Mouse (Mus musculus) cerebellum, postnatal 25 days (tissue): ENCODE results near the gene Zfp398.
"Not testable (repeated sequence)": the region's sequence is repeated elsewhere in the genome, so short reads cannot be mapped to it uniquely, and the experiment has no call there.

ENCODE experiments used
- DNase-seq, 2 experiments: peaks; one replicate each; pipeline ENCODE4 v3.0.0; 2021; ENCODE audit warnings: mixed read lengths in 2 of 2

The Zfp398 gene

DNA sequence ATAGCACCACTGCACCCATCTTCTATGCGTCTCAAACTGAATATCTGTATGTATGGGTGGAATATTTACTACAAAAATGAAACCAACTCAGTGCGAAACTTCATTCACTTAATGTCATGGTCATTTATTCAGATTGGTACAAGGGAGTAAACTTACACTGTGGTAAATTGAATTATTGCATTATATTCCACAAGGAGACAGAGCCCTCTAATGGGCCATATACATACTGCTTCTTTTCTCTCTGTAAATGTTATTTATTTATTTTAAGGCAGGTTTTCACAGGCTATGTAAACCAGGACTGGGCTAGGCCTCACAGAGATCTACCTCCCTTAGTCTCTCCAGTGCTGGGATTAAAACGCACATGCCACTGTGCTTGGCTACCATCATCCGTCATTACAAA is 8.0 kb upstream of the Zfp398 start:
- no peak for DNase-seq

DNA sequence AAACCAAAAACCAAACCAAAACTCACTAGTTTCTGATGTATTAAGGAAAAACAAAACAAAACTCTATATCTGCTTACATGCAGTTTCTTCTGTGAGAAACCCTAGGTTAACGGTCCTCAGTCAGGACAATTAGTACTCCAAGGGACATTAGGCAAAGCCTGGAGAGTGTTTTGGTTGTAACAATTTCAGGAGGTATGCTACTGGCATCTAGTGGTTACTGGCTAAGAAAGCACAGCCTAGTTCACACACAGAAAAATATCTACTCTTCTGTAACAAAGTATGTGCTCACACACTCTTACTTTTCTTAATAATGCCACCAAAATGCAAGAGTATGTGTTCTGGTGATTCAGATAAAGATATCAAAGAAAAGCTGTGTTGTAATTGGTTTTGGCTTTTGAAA is 6.5 kb upstream of the Zfp398 start:
- no peak for DNase-seq

DNA sequence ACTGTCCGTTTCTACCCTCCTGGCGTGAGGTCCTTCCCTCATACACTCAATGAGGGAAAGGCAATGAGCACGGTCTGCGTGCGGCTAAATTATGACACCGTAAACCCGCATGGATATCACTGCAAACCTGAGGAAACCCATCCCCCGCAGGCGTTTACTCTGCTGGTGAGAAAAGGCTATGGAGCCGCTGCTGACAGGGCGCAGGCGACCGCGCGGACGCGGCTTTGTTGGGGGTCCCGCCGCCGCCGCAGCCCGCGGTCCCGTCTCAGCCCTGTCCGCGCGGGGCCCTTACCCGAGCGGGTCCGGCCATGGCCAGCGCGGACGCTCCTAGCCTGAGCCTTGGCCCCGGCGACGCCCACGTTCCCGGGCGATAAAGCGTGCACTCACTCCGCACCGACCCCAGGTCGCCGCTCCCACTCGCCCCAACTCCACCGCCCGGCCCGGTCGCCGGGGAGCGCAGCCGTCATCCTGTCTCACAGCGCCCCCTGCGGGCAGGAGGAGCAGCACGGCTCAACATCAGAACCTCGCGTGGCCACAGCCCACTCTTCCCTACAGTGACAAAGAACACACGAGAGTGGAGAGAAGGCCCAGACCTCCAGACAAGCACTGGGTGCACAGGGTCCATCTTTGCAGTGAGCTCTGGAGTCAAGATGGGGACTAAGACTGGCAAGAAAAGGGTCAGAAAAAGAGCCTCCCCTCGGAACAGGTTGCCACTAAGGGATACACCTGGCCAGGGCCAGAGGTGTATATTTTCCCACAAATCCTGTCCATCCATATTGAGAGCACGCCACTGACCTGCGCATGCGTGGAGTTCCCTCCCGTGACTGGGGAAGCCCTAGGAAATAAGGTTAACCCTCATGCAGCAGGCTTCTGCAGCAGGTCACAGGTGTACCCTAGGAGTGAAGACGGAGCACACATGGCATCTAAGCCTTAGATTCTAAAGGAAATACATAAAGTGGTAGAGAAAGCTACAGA is 5.1 kb upstream of the Zfp398 start, which contains the start of gene Zfp786:
Gene Zfp786, minus strand, starts transcription at position 764 of the 975 bp plus-strand sequence.
- peak; percentile 98 to 99 for DNase-seq

DNA sequence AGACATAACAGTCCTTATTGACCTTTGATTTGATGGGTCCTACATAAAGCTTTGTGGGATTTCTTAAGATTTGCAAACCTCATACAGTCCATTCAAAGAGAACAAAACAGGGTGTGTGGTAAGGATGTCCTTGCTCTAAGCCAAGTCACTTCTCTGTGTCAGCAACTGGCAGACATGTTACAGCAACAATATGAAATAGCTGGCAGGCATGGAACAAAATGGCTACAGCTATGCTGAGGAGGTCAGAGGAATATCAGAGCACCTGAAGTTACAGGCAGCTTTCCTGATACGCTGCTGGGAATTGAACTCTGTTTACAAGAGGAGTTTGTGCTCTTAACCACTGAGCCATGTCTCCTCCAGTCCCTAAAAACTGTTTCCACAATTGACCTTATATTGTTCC is 3.2 kb upstream of the Zfp398 start:
- no peak for DNase-seq

DNA sequence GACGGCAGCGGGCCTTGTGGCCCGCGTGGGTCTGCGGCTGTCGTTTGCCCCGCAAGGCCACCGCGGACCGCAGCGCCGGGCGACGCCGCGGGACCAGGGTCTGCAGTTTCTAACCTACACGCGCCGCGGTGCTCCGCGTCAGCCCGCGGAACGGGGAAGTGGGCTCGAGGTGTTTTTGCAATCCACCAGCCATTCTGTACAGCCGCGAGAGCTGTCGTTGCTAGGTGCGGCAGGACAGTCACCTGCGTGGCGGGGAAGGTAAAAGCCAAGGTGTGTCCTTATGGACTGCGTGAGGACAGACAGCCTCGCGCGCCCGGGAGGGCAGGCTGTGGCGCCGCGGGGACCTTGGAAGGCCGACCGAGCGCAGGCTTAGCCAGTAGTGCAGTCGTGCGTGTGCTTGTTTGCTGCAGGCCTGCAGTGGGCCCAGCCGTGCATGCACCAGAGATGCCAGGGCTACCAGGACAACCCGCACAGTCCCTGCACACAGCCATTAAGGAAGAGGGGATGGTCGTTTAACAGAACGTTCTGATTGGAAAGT is 592 bp downstream of the Zfp398 start:
- DNase-seq: peak; percentile 82

DNA sequence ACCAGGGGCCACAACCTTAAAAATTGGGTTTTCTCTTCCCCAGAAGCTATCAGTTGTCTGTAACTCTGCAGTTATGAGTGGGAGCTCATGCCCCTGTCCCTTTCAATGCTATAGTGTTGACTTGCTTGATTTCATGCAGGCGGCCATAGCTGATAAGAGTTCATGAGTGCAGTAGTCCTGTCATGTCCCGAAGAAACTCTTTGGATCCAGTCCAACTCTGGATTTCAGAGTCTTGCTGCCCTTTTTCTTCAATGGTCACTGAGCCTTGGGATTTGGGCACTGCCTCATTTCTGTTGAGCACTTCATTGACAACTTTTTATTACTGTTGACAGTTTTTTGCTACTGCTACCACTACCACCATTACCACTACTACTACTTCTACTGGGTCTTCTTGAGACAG is 2.2 kb downstream of the Zfp398 start:
- no peak for DNase-seq

DNA sequence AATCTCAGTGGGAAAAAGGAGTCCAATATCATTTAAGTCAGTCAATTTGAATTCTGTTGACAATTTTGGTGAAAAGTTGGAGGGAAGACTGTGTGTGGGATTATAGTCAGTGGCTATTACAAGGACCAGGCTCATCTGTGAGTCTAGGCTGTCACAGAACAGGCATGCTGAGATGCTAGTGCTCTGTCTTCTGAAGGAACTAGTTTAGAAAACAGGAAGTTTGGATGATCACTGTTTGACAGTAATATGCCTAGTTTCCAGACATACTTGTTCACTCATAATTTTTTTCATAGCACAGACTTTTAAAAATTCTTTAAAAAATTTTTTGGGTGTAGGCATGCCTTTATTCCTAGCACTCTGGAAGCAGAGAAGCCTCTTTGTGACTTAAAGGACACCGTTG is 5.6 kb downstream of the Zfp398 start:
- DNase-seq: no peak

DNA sequence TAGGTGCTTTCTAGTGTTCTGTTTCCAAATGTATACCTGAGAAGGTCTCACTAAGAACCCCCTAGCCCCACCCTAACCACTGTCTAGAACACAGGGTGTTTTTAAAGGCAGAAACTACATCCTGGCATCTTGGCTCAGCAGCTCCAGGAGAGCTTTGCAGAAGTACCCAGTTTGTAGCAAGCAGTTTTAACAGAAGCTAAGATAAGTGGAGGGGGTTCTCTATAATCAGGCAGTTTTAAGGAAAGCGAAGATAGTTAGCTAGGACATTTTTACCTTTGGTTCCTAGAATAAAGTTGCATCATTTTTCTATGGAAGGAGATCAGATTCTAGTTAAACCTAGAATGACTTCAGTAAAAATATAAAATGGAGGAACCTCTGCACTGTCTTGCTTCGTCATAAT is 6.4 kb downstream of the Zfp398 start:
- DNase-seq: no peak

DNA sequence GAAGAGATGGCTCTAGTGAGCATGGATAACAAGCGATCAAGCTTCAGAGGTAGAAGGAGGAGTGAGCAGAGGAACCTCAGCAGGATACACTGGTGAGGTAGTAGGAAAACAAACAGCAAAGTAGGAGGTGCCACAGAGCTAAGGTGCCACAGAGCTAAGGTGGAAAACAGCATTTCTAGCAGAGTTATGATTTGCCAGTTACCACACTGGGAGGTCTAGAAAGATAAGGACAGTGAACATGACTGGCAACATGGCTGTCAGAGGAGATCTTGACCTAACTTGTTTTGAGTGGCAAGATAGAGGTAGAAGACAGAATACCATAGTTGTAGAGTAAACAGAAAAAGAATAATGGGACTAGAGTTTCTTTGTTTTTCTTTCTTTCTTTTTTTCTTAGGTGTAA is 6.9 kb downstream of the Zfp398 start:
- DNase-seq: no peak

DNA sequence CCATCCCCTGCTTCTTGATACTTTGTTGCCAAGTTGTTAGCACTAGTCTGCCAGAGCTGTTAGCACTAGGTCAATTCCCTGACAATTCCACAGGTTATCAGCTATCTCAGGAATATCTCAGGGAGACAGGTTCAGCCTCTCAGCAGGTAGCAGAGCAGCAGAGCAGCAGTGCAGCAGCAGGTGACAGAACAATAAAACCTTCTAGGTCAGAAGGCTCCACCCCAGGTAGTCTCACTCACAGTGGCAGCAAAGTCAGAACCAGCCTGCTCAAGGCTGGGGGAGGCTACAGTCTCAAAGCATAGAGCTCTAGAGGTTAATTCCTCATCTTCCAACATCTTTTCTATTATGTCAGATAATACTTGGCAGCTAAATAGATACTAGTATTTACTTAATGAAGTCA is 10.3 kb downstream of the Zfp398 start:
- DNase-seq: no peak

DNA sequence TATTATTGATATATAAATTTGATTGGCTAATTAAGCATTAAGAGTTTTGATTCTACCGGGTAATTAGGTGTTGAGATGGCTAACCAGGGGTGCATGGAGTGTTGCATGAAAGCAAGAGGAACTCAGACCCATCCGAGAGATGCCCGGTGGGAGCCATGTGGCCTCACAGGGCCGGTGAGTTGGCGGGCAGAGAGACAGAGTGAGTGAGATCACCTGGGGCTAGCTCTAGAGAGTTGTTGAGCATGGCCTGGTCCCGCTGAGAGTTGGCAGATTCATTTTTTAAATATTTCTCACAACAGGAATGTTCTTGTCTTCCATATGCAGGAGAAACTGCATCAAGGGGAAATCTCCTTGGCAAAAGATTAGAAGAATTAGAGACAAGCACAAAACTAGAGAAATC is 21.8 kb downstream of the Zfp398 start:
- peak; percentile 31 to 51 for DNase-seq

DNA sequence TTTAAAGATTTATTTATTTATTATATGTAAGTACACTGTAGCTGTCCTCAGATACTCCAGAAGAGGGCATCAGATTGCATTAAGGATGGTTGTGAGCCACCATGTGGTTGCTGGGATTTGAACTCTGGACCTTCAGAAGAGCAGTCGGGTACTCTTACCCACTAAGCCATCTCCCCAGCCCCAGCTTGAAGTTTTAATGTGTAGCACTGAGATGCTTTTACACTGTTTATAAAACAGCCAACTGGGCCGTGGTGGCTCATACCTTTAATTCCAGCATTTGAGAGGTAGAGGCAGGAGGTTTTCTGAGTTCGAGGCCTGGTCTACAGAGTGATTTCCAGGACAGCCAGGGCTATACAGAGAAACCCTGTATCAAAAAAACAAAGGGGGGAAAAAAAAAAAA is 22.3 kb downstream of the Zfp398 start:
- DNase-seq: not testable (repeated sequence)

DNA sequence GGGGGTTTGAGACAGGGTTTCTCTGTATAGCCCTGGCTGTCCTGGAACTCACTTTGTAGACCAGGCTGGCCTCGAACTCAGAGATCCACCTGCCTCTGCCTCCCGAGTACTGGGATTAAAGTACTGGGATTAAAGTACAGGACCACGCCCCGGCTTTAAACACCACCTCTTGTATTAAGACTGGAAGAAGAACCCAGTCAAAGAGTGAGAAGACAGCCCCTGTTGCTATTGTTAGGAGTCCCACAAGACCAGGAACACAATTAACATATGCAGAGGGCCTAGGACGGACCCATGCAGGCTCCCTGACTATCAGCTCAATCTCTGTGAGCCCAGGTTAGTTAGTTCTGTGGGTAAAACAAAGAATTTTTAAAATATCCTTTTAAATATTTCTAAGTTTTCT is 36.8 kb downstream of the Zfp398 start:
- no peak for DNase-seq

DNA sequence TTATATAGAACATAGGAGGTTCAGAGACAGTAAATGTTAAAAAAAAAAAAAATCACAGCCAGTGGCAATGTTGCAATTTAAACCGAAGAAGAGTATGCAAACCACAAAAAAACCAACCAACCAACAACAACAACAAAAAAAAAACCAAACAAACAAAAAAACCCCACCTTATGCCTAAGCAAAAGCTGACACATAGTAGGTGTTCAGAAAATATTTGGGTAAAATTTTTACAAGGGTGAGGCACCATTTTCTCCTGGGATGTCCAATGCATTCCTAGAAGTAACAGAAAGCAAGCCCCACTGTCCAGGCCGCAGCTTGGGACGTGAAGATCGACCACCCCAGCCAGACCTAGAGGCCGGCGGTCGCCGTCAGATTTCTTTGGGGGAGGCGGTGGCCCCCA is 41.6 kb downstream of the Zfp398 start, which contains the start of gene Zfp282:
Gene Zfp282, plus strand, starts transcription at position 147 of the 400 bp plus-strand sequence.
- no peak for DNase-seq

DNA sequence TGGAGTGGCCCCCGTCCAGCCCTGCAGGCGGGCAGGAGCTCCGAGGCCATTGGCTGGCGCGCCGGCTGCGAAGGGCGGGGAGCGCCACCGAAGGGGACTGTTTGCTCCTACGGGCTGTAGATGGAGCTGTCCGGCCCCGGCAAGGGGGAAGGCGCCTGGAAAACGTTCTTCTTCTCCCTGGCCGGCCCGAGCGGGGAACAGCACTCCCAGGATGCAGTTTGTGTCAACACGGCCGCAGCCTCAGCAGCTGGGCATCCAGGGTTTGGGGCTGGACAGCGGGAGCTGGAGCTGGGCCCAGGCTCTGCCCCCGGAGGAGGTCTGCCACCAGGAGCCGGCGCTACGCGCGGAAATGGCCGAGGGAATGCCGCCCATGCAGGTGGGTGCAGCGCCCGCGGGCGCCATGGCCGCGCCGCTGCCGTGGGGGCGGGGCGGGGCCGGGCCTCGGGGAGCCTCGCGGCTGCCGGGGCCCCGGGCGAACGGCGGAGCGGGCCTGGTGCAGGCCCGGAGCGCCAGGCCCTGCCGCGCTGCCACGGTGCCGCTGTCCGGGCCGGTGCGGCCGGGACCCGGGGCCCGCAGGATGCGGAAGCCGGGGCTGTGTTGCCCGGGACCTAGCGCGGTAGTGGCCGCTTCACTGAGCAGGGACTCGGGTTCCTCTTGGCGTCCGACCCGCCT is 42.1 kb downstream of the Zfp398 start:
- DNase-seq: peak; percentile 95 to 96

DNA sequence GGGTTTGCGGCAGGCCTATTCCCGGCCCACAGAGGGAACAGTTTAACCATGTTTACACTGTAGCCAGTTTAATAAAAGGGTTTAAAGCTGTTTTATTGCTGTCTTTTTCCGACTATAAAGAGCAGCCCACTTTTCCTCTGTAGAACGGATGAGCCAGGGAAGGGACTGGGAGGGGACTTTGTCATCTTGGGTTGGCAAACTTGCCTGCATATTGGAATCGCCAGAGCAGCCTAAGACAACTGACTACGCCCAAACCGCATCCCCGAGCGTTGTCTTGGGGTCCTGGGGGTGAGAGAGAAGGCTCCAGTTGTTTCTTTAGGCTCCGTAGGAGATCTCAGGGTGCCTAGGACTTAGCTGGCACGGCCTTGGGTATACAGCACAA is 42.7 kb downstream of the Zfp398 start:
- DNase-seq: no peak

DNA sequence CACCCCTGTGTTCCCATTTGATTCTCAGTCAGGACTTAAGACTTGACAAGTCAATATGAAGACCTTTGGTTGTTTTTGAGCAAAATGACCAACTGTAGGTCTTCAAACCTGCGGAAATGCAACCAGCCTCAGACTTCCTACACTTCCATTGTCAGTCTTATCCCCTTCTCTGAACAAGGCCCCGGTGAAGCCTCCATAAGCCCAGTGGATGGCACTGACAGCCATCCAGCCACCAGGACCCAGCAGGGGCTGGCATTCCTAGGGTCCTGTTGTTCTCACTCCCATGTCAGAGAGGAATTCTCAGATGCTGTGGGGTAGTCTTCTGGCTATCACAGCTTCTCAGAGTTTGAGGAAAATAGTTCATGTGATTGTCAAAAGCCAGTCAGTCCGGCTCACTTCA is 43.1 kb downstream of the Zfp398 start:
- DNase-seq: no peak

DNA sequence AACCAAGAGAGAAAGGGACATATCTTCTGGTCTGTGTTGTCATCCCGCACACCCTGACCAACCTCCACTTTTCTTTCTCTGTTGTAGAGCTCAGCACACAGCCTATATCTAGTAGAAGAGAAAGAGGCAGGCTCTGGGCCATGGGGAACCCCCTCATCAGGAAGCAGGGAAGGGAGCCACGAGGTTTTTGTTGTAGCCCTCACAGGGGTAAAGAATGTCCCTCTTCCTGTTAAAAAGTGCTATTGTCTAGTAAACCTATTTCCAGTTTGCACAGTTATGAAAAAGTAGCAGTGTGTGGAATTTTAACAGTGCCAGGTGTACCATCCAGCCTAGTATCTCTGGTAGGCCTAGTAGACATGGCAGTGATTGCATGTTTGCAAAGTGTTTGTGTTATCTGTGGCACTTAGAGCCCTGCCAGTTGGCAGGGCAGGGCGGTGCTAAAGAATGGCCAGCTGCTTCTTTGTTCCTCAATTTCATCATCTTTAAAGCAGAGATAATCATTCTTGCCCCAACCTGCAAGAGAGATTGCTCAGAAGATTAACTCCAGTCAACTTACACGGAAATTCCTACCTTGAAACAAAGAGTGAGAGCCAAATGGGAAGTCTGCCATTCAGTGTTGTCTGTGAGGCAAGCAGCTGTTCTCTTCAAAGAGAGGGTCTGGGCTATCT is 43.7 kb downstream of the Zfp398 start:
- DNase-seq: no peak

DNA sequence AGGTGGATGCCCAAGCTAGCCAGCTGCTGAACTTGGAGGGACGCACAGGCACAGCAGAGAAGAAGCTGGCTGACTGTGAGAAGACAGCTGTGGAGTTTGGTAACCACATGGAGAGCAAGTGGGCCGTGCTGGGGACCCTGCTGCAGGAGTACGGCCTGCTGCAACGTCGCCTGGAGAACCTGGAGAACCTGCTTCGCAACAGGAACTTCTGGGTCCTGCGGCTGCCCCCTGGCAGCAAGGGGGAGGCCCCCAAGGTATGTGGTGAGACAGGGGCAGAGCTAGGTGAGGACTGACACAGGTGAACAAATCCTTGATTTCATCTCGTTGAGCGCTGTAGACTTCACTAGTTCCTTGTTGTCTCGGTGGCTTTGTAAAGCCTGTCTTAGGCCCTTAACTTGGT is 44.7 kb downstream of the Zfp398 start:
- DNase-seq: no peak

DNA sequence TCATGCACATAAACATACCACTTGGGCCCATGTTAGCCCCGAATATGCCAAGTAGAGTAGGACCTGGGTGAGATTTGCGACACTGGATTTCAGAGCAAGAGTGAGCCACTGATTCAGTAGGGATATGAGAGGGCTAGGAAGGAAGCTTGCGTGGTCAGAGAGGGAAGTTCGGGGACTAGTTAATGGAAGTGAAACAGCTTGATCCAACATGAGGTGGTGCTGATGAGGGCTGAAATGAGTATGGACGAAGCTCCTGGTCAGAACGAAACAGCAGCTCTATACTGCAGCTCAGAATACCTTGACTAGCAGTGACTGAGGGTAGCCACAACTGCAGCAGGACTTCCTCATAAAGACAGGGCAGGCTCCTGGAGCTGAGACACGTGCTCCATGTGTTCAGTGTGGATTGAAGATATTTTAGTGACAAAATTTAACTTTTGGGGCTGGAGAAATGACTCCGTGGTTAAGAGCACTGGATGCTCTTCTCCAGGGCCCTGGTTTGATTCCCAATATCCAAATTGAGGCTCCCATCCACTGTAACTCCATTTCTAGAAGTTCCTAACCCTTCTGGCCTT is 53.4 kb downstream of the Zfp398 start:
- DNase-seq: no peak

DNA sequence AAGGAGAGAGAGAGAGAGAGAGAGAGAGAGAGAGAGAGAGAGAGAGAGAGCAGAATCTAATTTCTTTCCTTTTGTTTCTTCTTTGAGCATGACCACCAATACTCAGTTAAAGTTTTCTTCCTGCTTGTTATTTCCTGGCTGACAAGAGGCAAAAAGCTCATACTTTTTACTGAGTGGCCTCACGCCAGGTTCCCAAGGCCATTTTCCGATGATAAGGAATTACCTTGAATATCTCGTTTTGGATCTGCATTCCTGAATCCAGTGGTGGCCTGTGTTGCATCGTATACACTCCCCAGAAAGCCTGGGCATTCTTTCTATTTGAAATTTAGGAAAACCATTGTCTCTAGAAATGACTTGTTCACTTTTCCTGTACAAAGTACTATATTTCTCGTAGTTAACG is 64.0 kb downstream of the Zfp398 start:
- DNase-seq: no peak

DNA sequence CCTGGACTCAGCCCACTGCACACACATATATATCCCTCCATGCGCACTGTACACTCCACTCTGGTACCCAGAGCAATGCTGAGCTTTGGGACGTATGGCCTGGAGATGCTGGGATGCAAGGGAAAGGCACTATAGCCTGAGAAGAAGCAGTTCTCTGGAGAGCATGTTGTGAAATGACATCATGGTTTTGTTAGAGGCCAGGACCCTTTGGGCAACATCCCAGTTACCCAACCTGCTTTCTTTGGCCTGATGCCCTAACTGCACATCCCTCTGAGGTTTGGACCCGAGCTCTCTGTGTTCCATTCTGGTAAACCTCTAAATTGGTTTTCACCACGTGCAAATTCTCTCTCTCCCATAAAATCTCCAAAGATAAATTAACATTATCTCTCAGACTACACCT is 68.1 kb downstream of the Zfp398 start:
- DNase-seq: peak; percentile 77 to 80

DNA sequence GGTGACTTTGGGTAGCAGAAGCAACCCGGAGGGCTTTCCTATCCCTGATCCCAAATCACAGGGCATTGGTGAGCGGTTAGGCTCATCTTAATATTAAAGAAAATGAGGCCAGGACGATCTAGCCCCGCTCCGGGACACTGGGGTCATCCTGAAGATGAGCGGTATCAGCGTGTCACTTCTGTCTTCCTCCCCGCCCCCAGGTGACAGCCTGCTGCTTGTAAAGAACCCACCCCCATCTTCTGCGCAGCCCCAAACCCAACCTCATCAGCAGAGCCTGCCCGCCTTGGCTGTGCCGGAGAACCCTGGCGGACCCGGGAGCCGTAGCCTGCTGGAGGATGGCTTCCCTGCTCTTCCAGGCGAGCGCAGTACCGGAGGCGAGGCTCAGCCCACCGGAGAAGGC is 68.9 kb downstream of the Zfp398 start:
- DNase-seq: peak in 1 of 2 experiments; percentile 28
